Comparison of ENCODE assay signal across 8 mouse cellular contexts in the genomic region with DNA sequence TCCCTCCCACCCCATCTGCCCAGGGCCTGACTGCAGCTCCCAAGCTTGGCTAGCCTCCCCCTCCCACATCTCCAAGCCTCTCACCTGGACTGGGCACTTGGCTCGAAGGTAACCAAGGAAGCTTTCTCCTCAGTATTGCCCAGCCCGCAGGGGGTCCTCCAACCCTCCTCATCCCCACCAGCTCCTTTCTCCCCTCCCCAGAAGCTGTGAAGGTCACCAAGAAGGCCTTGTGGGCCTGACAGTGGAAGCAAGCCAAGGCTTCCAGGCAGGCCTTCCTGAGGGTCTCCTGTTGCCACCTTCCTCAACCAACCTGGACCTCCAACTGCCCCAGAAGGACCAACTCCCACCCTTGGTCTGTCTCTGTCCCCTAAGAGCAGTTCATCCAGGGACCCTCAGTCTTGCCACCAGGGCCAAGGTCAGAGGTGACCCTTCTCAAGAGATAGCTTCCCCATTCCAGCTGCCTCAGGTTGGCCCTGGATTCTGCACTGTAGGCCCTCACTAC. TPM values are rescaled to one million over a fixed set of nuclear protein-coding genes. Genes with fewer than 3 reads are reported as not detected.
DNase-seq lines count a peak whose midpoint lies in the region; ATAC-seq and TF ChIP-seq lines count a peak whose summit lies in the region.

No protein-coding gene starts in this region.

- H3K36me3 ChIP-seq in spleen, adult 2 months (ENCODE audit: control insufficient read depth, insufficient read depth, low read length), result no peaks in the 10 kb centered on the region
- H3K36me3 ChIP-seq in limb, embryonic 14.5 days (ENCODE audit: control insufficient read depth, insufficient read depth, low read length), result peaks cover 33% of the 10 kb centered on the region
- H3K36me3 ChIP-seq in stomach, embryonic 16.5 days (ENCODE audit: control insufficient read depth, insufficient read depth, low read length), result peaks cover 7% of the 10 kb centered on the region; the same call in 1 of the 2 replicates

- H3K4me1 ChIP-seq in spleen, adult 2 months (ENCODE audit: control insufficient read depth, insufficient read depth, insufficient read length), result peaks cover 5% of the 10 kb centered on the region; the same call in 1 of the 2 replicates
- peaks cover 48% of the 10 kb centered on the region for H3K4me1 ChIP-seq in limb, embryonic 14.5 days (ENCODE audit: control insufficient read depth, insufficient read depth, low read length)
- peaks cover 50% of the 10 kb centered on the region for H3K4me1 ChIP-seq in stomach, embryonic 16.5 days (ENCODE audit: control insufficient read depth, insufficient read depth, low read length)

- peak overlapping the region; percentile 20; the same call in 1 of the 2 replicates for H3K4me3 ChIP-seq in spleen, adult 2 months (ENCODE audit: extremely low read depth, insufficient read depth, insufficient read length)
- peak overlapping the region; percentile 93 for H3K4me3 ChIP-seq in limb, embryonic 14.5 days (replicated peaks; ENCODE audit: low read length)
- peak overlapping the region; percentile 86 for H3K4me3 ChIP-seq in stomach, embryonic 16.5 days (replicated peaks; ENCODE audit: low read length)

- peak overlapping the region; percentile 67 for H3K4me2 ChIP-seq in limb, embryonic 14.5 days (replicated peaks; ENCODE audit: low read depth, low read length, severe bottlenecking)
- H3K4me2 ChIP-seq in stomach, embryonic 16.5 days (ENCODE audit: low read depth, low read length), result peak overlapping the region; percentile 91

- no peak for ATAC-seq in limb, embryonic 14.5 days (ENCODE audit: low FRiP score, low read depth)
- no peak for ATAC-seq in stomach, embryonic 16.5 days (ENCODE audit: insufficient read depth, low FRiP score)

- H3K9me3 ChIP-seq in limb, embryonic 14.5 days (ENCODE audit: control insufficient read depth, low read length), result no peaks in the 10 kb centered on the region
- H3K9me3 ChIP-seq in stomach, embryonic 16.5 days (replicated peaks; ENCODE audit: control insufficient read depth, low read length), result no peaks in the 10 kb centered on the region

- 82% methylated on average over 2 of the region's 2 CpGs for WGBS in spleen, adult 2 months
- WGBS in limb, embryonic 14.5 days, result 27% methylated on average over 2 of the region's 2 CpGs
- WGBS in stomach, embryonic 16.5 days, result 32% methylated on average over 2 of the region's 2 CpGs

- H3K27me3 ChIP-seq in spleen, adult 2 months (ENCODE audit: control insufficient read depth, insufficient read depth, low read length), result peaks cover 16% of the 10 kb centered on the region
- H3K27me3 ChIP-seq in limb, embryonic 14.5 days (ENCODE audit: control insufficient read depth, insufficient read depth, low read length), result no peaks in the 10 kb centered on the region
- H3K27me3 ChIP-seq in stomach, embryonic 16.5 days (ENCODE audit: control insufficient read depth, insufficient read depth, low read length), result no peaks in the 10 kb centered on the region

- peak overlapping the region; percentile 88 for H3K9ac ChIP-seq in limb, embryonic 14.5 days (ENCODE audit: low read depth, low read length, severe bottlenecking)
- peak overlapping the region; percentile 98 for H3K9ac ChIP-seq in stomach, embryonic 16.5 days (ENCODE audit: low read length)

- TF ChIP-seq POLR2A in spleen, adult 2 months (IDR thresholded peaks at IDR 0.05; ENCODE audit: low read depth, low read length), result no peak
- TF ChIP-seq POLR2A in limb, embryonic 14.5 days (IDR thresholded peaks at IDR 0.05; ENCODE audit: borderline replicate concordance, extremely low read depth, insufficient read depth, insufficient read length), result no peak

- TF ChIP-seq CTCF in spleen, adult 2 months (IDR thresholded peaks at IDR 0.05; ENCODE audit: extremely low read depth, insufficient read depth, insufficient read length, insufficient replicate concordance), result no peak

- peak; percentile 68 for DNase-seq in cerebellum, adult 11-12 months
- DNase-seq in cerebellum, postnatal 4 days (ENCODE audit: low spot score in 2 of 2), result no peak
- no peak for DNase-seq in spleen, adult 2 months (ENCODE audit: low read depth in 1 of 2, low spot score in 2 of 2)
- no peak for DNase-seq in spleen, adult 18-20 months
- DNase-seq in limb, embryonic 14.5 days (ENCODE audit: low spot score), result no peak
- no peak for DNase-seq in gastrocnemius, postnatal 36 days
- no peak for DNase-seq in adrenal gland, adult 8-10 months

- H3K27ac ChIP-seq in spleen, adult 2 months (ENCODE audit: insufficient read depth, low read length), result no peak overlapping the region
- H3K27ac ChIP-seq in limb, embryonic 14.5 days (replicated peaks; ENCODE audit: low read depth, low read length), result no peak overlapping the region
- H3K27ac ChIP-seq in stomach, embryonic 16.5 days (ENCODE audit: low read length), result peak overlapping the region; percentile 98

- intact Hi-C loops in gastrocnemius, postnatal 36 days (cut with DNase I), result loop anchor here (2.0 kb wide), 1 partner anchor 216 kb away; no protein-coding TSS in a partner anchor

RNA-seq across cellular contexts. Expression of gene Vegfa, which starts 3.1 kb away (rescaled TPM):
- 92.9 and 106 TPM in 2 replicates for polyA plus RNA-seq in spleen, adult 2 months (2012; rRNA removed)
- polyA plus RNA-seq in limb, embryonic 14.5 days (2012; rRNA removed), result 306 and 353 TPM in 2 replicates
- polyA plus RNA-seq in limb, embryonic 14.5 days (2014; fragmentation: Nextera tagmentation; extraction: Ambion mirVana), result 5.3 and 6.0 TPM in 2 replicates
- polyA plus RNA-seq in stomach, embryonic 16.5 days (2015; fragmentation: Nextera tagmentation; extraction: Ambion mirVana), result 3.6 and 3.9 TPM in 2 replicates
- total RNA-seq in gastrocnemius, postnatal 36 days (2021), result 100 to 1,000 TPM; 137 to 152 TPM
- total RNA-seq in adrenal gland, adult 8-10 months (2022), result 100 to 1,000 TPM; 270 to 756 (median 501) TPM

Comparison
In these comparisons a context has a peak if more than half of its experiments do, and no peak if none do; other contexts are left out.
1. H3K4me3 ChIP-seq: peak in every context shown above with its lines; median percentile 93 in limb, embryonic 14.5 days; 86 in stomach, embryonic 16.5 days; 20 in spleen, adult 2 months.